Mouse (Mus musculus) small intestine, adult 2 months (tissue): ENCODE data around the gene Rsu1.

ENCODE experiments used
- CTCF ChIP-seq: fragments of 200-500 bp; IDR thresholded peaks from 2 replicates; pipeline ENCODE4 v1.5.1; 2012; ENCODE audit warnings: low read depth, mild to moderate bottlenecking, control low read depth, inconsistent platforms, low read length, moderate library complexity, mixed read lengths; ENCODE audit not compliant: insufficient replicate concordance, insufficient read length; ENCODE audit errors: extremely low read depth
- POLR2A ChIP-seq: fragments of 200-500 bp; IDR thresholded peaks from 2 replicates; pipeline ENCODE4 v1.6.1; 2012; ENCODE audit warnings: low read depth, mild to moderate bottlenecking, control low read depth, inconsistent platforms, low read length, moderate library complexity

DNA sequence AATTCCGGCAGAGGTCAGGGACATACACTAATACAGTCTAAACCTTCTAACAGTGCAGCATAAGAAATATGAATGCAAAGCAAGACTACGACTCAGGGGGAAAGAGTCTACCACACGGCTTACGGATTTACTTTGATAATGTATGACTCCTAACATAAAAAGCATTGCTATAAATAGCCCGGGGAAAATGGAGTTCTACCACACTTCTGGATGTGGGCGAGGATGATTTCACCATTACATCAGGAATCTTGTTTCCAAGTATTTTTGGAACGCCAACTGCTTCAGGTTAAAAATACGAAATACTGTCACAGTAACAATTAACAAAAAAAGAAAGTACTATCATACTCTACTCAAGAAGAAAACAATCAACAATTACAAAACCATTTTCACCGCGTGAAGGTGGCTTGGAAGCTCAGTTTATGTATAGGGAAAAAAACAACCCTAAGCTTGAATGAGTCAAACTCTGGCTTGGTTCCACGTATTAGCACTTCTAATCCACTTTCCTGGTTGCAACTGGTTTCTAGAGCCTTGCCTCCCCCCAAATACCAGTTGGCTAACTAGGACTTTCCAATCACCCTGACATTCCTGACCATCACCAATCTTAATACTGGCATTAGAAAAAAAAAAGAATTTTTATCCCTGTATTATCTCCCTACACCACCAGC is 82.3 kb downstream of the Rsu1 start:
- TF ChIP-seq CTCF (no peak), POLR2A (no peak)
